ENCODE assay signal across 24 mouse cellular contexts in the genomic region with DNA sequence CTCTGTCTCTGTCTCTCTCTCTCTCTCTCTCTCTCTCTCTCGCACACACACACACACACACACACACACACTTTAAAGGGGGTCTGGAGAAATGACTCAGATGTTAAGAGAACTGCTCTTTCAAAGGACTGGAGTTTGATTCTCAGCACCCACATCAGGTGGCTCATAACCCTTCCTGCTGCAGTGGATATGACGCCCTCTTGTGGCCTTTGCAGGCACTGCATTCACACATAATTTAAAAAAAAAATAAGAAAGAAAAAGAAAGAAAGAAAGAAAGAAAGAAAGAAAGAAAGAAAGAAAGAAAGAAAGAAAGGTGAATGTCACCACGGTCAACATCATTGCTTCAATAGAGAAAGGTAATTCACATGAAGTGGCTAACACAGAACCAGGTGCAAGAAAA. TPM values are rescaled to one million over a fixed set of nuclear protein-coding genes. Genes with fewer than 3 reads are reported as not detected.
DNase-seq lines count a peak whose midpoint lies in the region; ATAC-seq and TF ChIP-seq lines count a peak whose summit lies in the region.
"Had no signal": no experiment of that assay in that cellular context is flagged by ENCODE, and none has a peak within 500 bp of the region (broad histone marks: within the 10 kb centered on the region; RNA-seq: fewer than 3 reads in every experiment).

No protein-coding gene starts in this region.

- WGBS in lung, embryonic 16.5 days, result 57% methylated on average over 3 of the region's 3 CpGs
- 69% methylated on average over 3 of the region's 3 CpGs for WGBS in stomach, postnatal 0 days

- no peaks in the 10 kb centered on the region for H3K36me3 ChIP-seq in lung, embryonic 16.5 days (ENCODE audit: control insufficient read depth, insufficient read depth, low read length)
- H3K36me3 ChIP-seq in stomach, postnatal 0 days (ENCODE audit: control insufficient read depth, insufficient read depth, low read length), result no peaks in the 10 kb centered on the region
- H3K36me3 ChIP-seq: forebrain, embryonic 10.5 days; heart, embryonic 15.5 days; hindbrain, embryonic 15.5 days; kidney, embryonic 15.5 days; midbrain, embryonic 15.5 days; stomach, embryonic 15.5 days had no signal

- no peak overlapping the region for H3K27ac ChIP-seq in layer of hippocampus, adult 2 months
- H3K27ac ChIP-seq in lung, embryonic 16.5 days (ENCODE audit: low read length), result peak overlapping the region; percentile 64
- H3K27ac ChIP-seq in stomach, postnatal 0 days (replicated peaks), result no peak overlapping the region
- H3K27ac ChIP-seq: forebrain, embryonic 10.5 days; heart, embryonic 15.5 days; hindbrain, embryonic 15.5 days; kidney, embryonic 15.5 days; left cerebral cortex, adult 2 months; midbrain, embryonic 15.5 days; stomach, embryonic 15.5 days had no signal

- no peak for TF ChIP-seq EP300 in stomach, postnatal 0 days (optimal IDR thresholded peaks at IDR 0.05)

- no peak for DNase-seq in layer of hippocampus, adult 2 months (ENCODE audit: low spot score in 2 of 2)
- no peak for DNase-seq in layer of hippocampus, adult 8-10 months (ENCODE audit: low spot score in 2 of 2)
- DNase-seq in lung, postnatal 25 days (ENCODE audit: low spot score), result no peak
- DNase-seq in urinary bladder, postnatal 4 days (ENCODE audit: low spot score in 2 of 2), result peak; percentile 5 to 41
- DNase-seq in urinary bladder, adult 18-20 months (ENCODE audit: low spot score in 2 of 2), result no peak
- no peak for DNase-seq in stomach, postnatal 0 days (ENCODE audit: low spot score)
- no peak for DNase-seq in B cell, adult 2 months
- DNase-seq: adrenal gland, postnatal 36 days; cerebellum, adult 11-12 months; cerebellum, postnatal 10 days; forebrain, postnatal 0 days; gastrocnemius, postnatal 25 days; heart, postnatal 4 days; kidney, postnatal 4 days had no signal

- H3K4me1 ChIP-seq in lung, embryonic 16.5 days (replicated peaks; ENCODE audit: control insufficient read depth, insufficient read depth, low read length), result no peaks in the 10 kb centered on the region; the same call in 1 of the 2 replicates
- no peaks in the 10 kb centered on the region for H3K4me1 ChIP-seq in stomach, postnatal 0 days (replicated peaks; ENCODE audit: control insufficient read depth, insufficient read depth)
- H3K4me1 ChIP-seq: stomach, embryonic 15.5 days had no signal

- H3K9me3 ChIP-seq in lung, embryonic 16.5 days (ENCODE audit: control insufficient read depth, low read length), result no peaks in the 10 kb centered on the region
- H3K9me3 ChIP-seq in stomach, postnatal 0 days (ENCODE audit: control insufficient read depth, low read length), result no peaks in the 10 kb centered on the region
- H3K9me3 ChIP-seq: forebrain, embryonic 10.5 days; heart, embryonic 15.5 days; hindbrain, embryonic 15.5 days; kidney, embryonic 15.5 days; megakaryocyte, embryonic 14.5 days; midbrain, embryonic 15.5 days; stomach, embryonic 15.5 days had no signal

- no peak overlapping the region for H3K4me2 ChIP-seq in lung, embryonic 16.5 days (ENCODE audit: low read depth, low read length)
- no peak overlapping the region for H3K4me2 ChIP-seq in stomach, postnatal 0 days (replicated peaks; ENCODE audit: low read depth)
- H3K4me2 ChIP-seq: heart, embryonic 15.5 days; hindbrain, embryonic 15.5 days; kidney, embryonic 15.5 days; midbrain, embryonic 15.5 days; stomach, embryonic 15.5 days had no signal

- H3K4me3 ChIP-seq in layer of hippocampus, adult 2 months, result no peak overlapping the region
- no peak overlapping the region for H3K4me3 ChIP-seq in lung, embryonic 16.5 days (ENCODE audit: low read length)
- no peak overlapping the region for H3K4me3 ChIP-seq in stomach, postnatal 0 days (ENCODE audit: low read depth, low read length)
- H3K4me3 ChIP-seq: forebrain, embryonic 10.5 days; heart, embryonic 15.5 days; hindbrain, embryonic 15.5 days; kidney, embryonic 15.5 days; left cerebral cortex, adult 2 months; megakaryocyte, embryonic 14.5 days; midbrain, embryonic 15.5 days; stomach, embryonic 15.5 days had no signal

- no peaks in the 10 kb centered on the region for H3K27me3 ChIP-seq in lung, embryonic 16.5 days (ENCODE audit: control insufficient read depth, insufficient read depth, low read depth, low read length)
- no peaks in the 10 kb centered on the region for H3K27me3 ChIP-seq in stomach, postnatal 0 days (ENCODE audit: control insufficient read depth, insufficient read depth, low read length)
- H3K27me3 ChIP-seq: heart, embryonic 15.5 days; hindbrain, embryonic 15.5 days; kidney, embryonic 15.5 days; midbrain, embryonic 15.5 days; stomach, embryonic 15.5 days had no signal

- TF ChIP-seq CTCF in layer of hippocampus, adult 2 months (conservative IDR thresholded peaks at IDR 0.05), result peak; percentile 31
- TF ChIP-seq CTCF in stomach, postnatal 0 days (IDR thresholded peaks at IDR 0.05; ENCODE audit: low read depth), result peak; percentile 43

- ATAC-seq in lung, embryonic 16.5 days (ENCODE audit: low read depth), result no peak
- no peak for ATAC-seq in stomach, postnatal 0 days (ENCODE audit: low FRiP score, low TSS enrichment)
- ATAC-seq: forebrain, postnatal 0 days; intestine, embryonic 16.5 days; midbrain, embryonic 15.5 days had no signal

- no peak overlapping the region for H3K9ac ChIP-seq in lung, embryonic 16.5 days (ENCODE audit: low read length)
- H3K9ac ChIP-seq in stomach, postnatal 0 days (ENCODE audit: low read length), result no peak overlapping the region
- H3K9ac ChIP-seq: forebrain, postnatal 0 days; heart, embryonic 15.5 days; hindbrain, embryonic 15.5 days; kidney, embryonic 15.5 days; midbrain, embryonic 15.5 days; stomach, embryonic 15.5 days had no signal

RNA-seq across cellular contexts. Expression of gene Slc31a2, which starts 14.9 kb away (rescaled TPM):
- 10 to 100 TPM in 1 of 2 experiments, 1 to 10 TPM in 1; 9.5 to 10.2 TPM for total RNA-seq in layer of hippocampus, adult 2 months (2021)
- total RNA-seq in layer of hippocampus, adult 8-10 months (2022), result 10 to 100 TPM in 3 of 4 experiments, 1 to 10 TPM in 1; 9.1 to 11.1 (median 10.8) TPM
- polyA plus RNA-seq in lung, embryonic 16.5 days (2015; fragmentation: Nextera tagmentation; extraction: Ambion mirVana), result 21.2 and 21.4 TPM in 2 replicates
- polyA plus RNA-seq in stomach, postnatal 0 days (2015; fragmentation: Nextera tagmentation; extraction: Ambion mirVana), result 32.6 and 35.7 TPM in 2 replicates

RNA-seq across cellular contexts. Expression of gene Zfp37, which starts 46.4 kb away (rescaled TPM):
- 10 to 100 TPM; 26.0 to 26.3 TPM for total RNA-seq in layer of hippocampus, adult 2 months (2021)
- total RNA-seq in layer of hippocampus, adult 8-10 months (2022), result 10 to 100 TPM; 24.8 to 29.2 (median 25.4) TPM
- polyA plus RNA-seq in lung, embryonic 16.5 days (2015; fragmentation: Nextera tagmentation; extraction: Ambion mirVana), result 9.5 and 10.5 TPM in 2 replicates
- polyA plus RNA-seq in stomach, postnatal 0 days (2015; fragmentation: Nextera tagmentation; extraction: Ambion mirVana), result 2.9 and 3.2 TPM in 2 replicates

Comparison
In these comparisons a context has a peak if more than half of its experiments do, and no peak if none do; other contexts are left out.
1. DNase-seq: peak in urinary bladder, postnatal 4 days (2 of 2); none in layer of hippocampus, adult 2 months (0 of 2), layer of hippocampus, adult 8-10 months (0 of 2), lung, postnatal 25 days (single experiment), urinary bladder, adult 18-20 months (0 of 2), stomach, postnatal 0 days (single experiment) and B cell, adult 2 months (0 of 2).